Mouse (Mus musculus): ENCODE data around the gene C8b.

The C8b gene

GRCm38 (mm10) chr4:104810710-104811286 lies 44.7 kb downstream of the C8b start:
- DNase-seq (ENCODE audit: low spot score in 2 of 2), result no peak

- no peak for DNase-seq (ENCODE audit: low spot score in 2 of 2)
These were observed 47.5 kb downstream of the C8b start for GRCm38 (mm10) chr4:104813617-104814016.

GRCm38 (mm10) chr4:104816519-104817232 lies 50.6 kb downstream of the C8b start:
- no peak for DNase-seq (ENCODE audit: low spot score in 2 of 2)

GRCm38 (mm10) chr4:104817509-104817908 lies 51.4 kb downstream of the C8b start:
- no peak for DNase-seq (ENCODE audit: low spot score in 2 of 2)

- no peak for DNase-seq (ENCODE audit: low spot score in 2 of 2)
These were observed 52.9 kb downstream of the C8b start for GRCm38 (mm10) chr4:104818986-104819385.

- DNase-seq (ENCODE audit: low spot score in 2 of 2), result no peak
These were observed 53.8 kb downstream of the C8b start for GRCm38 (mm10) chr4:104819891-104820290.

GRCm38 (mm10) chr4:104823597-104824101 lies 57.5 kb downstream of the C8b start:
- no peak for DNase-seq (ENCODE audit: low spot score in 2 of 2)

GRCm38 (mm10) chr4:104824381-104825077 lies 58.4 kb downstream of the C8b start:
- DNase-seq (ENCODE audit: low spot score in 2 of 2), result no peak

GRCm38 (mm10) chr4:104828939-104829338 lies 62.8 kb downstream of the C8b start:
- DNase-seq (ENCODE audit: low spot score in 2 of 2), result no peak

- DNase-seq (ENCODE audit: low spot score in 2 of 2), result no peak
These were observed 69.0 kb downstream of the C8b start for GRCm38 (mm10) chr4:104835096-104835495.

GRCm38 (mm10) chr4:104838342-104838741 lies 72.2 kb downstream of the C8b start:
- DNase-seq (ENCODE audit: low spot score in 2 of 2), result no peak

GRCm38 (mm10) chr4:104842204-104842603 lies 76.1 kb downstream of the C8b start:
- DNase-seq (ENCODE audit: low spot score in 2 of 2), result no peak

- no peak for DNase-seq (ENCODE audit: low spot score in 2 of 2)
These were observed 77.4 kb downstream of the C8b start for GRCm38 (mm10) chr4:104843546-104843945.

Measured in spleen, postnatal 14 days (tissue).